Mouse (Mus musculus) lung, embryonic 14.5 days (tissue): ENCODE measurements around the gene Slc38a9. TPM values are rescaled to one million over a fixed set of nuclear protein-coding genes. Genes with fewer than 3 reads are reported as not detected.

Experiments
- ATAC-seq: fragments of 200-750 bp; cut with Nextera tagmentation; 2 replicates; pipeline ENCODE4 v1.8.0; 2017; ENCODE audit warnings: mild to moderate bottlenecking, moderate TSS enrichment, moderate library complexity; ENCODE audit not compliant: insufficient read depth
- DNase-seq: peaks from one replicate; pipeline ENCODE4 v3.0.0-alpha.2; 2015
- H3K27ac ChIP-seq: fragments of 300-500 bp; sonication (generic); 2 replicates; pipeline ENCODE4 v1.5.1; 2014; ENCODE audit warnings: low read depth, mild to moderate bottlenecking, moderate library complexity
- H3K27me3 ChIP-seq: fragments of 300-500 bp; sonication (generic); 2 replicates; pipeline ENCODE4 v1.6.1; 2014; ENCODE audit warnings: low read length, control low read depth; ENCODE audit not compliant: insufficient read depth
- H3K36me3 ChIP-seq: fragments of 300-500 bp; sonication (generic); 2 replicates; pipeline ENCODE4 v1.6.1; 2014; ENCODE audit warnings: control low read depth; ENCODE audit not compliant: insufficient read depth
- H3K4me1 ChIP-seq: fragments of 300-500 bp; sonication (generic); 2 replicates; pipeline ENCODE4 v1.6.1; 2014; ENCODE audit warnings: antibody characterized with exemption, control low read depth; ENCODE audit not compliant: insufficient read depth
- H3K4me2 ChIP-seq: fragments of 300-500 bp; sonication (generic); 2 replicates; pipeline ENCODE4 v1.6.1; 2014; ENCODE audit warnings: mild to moderate bottlenecking
- H3K4me3 ChIP-seq: fragments of 300-500 bp; sonication (generic); 2 replicates; pipeline ENCODE4 v1.5.1; 2014; ENCODE audit warnings: low read depth, low read length
- H3K9ac ChIP-seq: fragments of 300-500 bp; sonication (generic); 2 replicates; pipeline ENCODE4 v1.6.1; 2014
- H3K9me3 ChIP-seq: fragments of 300-500 bp; sonication (generic); 2 replicates; pipeline ENCODE4 v1.6.1; 2016; ENCODE audit warnings: low read depth, low read length, control low read depth
- CTCF ChIP-seq: IDR thresholded peaks from 2 replicates; pipeline ENCODE4 v1.5.1; 2016; ENCODE audit warnings: antibody characterized with exemption, low read depth
- WGBS: fragments of 180-500 bp; shearing (Covaris S2); extraction: QIAGEN DNeasy Blood & Tissue Kit; methylation state at CpG from one replicate; pipeline ENCODE4 v1.1.7; 2014; 5-methylcytosine and 5-hydroxymethylcytosine counted together
- polyA plus RNA-seq: library from polyadenylated mRNA; unstranded; fragments of >200 nt; fragmentation: Nextera tagmentation; extraction: Ambion mirVana; gene quantifications from 2 replicates; pipeline ENCODE4 v1.2.1, GENCODE M21; 2014

Slc38a9 gene
- polyA plus RNA-seq, 1 experiment from 2014 or later = 13.1 TPM

DNA sequence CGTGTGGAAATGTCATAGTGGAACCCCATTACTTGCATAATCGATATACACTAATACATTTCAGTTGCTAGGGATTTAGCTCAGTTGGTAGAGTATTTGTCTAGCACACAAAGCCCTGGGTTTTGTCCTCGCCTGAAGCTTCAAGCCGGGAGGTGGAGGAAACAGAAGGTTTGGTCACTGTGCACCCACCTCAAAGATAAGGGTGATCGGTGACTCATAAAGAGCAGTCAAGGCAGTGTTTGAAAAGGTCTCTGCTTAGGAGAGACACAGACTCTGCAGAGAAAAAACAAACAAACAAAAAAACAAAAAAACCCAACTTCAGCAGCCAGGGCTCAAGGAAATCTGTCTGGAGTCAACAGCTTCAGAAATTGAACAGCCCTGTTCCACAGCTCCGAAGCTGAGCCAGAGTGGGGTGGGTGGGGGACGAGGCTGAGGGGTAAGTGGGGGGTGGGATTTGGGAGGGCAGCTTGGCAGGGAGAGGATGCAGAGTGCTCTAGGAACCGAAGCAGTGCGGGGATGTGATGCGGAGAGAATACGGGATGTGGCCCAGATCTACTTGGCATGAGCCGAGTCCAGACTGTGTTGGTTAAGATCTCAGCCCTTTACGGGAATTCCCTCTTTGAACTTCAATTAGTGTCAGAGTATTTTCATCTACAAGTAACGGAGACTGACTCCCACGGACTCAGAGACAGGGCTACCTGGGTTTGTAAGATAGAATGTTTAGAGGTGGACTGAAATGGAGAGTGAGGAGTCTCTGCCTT, 99.4 kb downstream of the Slc38a9 start:
- Histone ChIP-seq H3K4me1 (peaks cover 16% of the 10 kb centered on the region), H3K4me2 (no peak overlapping the region), H3K27ac (no peak overlapping the region), H3K9me3 (no peaks in the 10 kb centered on the region), H3K9ac (no peak overlapping the region), H3K27me3 (no peaks in the 10 kb centered on the region), H3K36me3 (no peaks in the 10 kb centered on the region), H3K4me3 (no peak overlapping the region)
- TF ChIP-seq CTCF = no peak
- ATAC-seq = no peak
- 63% methylated on average over 15 of the region's 15 CpGs for WGBS
- no peak for DNase-seq

DNA sequence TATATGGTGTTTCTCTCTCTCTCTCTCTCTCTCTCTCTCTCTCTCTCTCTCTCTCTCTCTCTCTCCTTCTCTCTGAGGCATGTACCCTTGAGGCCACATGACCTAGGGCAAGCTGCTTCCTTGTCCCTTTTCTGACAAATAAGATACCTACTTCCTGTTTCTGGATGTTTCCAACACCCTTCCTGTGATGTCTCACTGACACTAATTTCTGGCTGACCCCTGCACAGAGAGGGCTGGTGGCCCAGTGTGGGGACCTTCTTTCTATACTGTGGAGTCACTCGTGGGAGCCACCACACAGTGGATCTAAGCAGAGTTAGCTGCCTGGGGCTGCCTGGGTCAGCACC, 100.0 kb downstream of the Slc38a9 start:
- WGBS = 28% methylated on average over 1 of the region's 1 CpGs

DNA sequence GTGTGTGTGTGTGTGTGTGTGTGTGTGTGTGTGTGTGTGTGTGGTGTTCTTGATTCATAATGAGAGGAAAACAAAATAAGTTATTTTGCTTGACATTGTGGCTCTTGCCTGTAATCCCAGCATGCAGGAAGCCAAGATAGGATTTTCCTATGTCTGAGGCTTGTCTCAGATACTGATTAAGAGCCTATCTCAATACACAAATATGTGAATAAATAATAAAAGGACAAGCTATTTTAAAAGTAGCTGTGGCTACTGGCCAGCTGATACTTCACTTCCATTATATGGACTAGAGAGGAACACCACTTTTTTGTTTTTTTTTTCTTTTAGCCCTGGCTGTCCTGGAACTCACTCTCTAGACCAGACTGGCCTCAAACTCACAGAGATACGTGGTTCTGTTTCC, 101.2 kb downstream of the Slc38a9 start:
- Histone ChIP-seq H3K36me3 (no peaks in the 10 kb centered on the region), H3K4me2 (no peak overlapping the region), H3K9ac (no peak overlapping the region), H3K9me3 (no peaks in the 10 kb centered on the region; the same call in 1 of the 2 replicates), H3K27ac (no peak overlapping the region), H3K4me3 (no peak overlapping the region), H3K4me1 (peaks cover 9% of the 10 kb centered on the region), H3K27me3 (no peaks in the 10 kb centered on the region)
- TF ChIP-seq CTCF = no peak
- 55% methylated on average over 1 of the region's 1 CpGs for WGBS
- no peak for DNase-seq
- no peak for ATAC-seq

More for the DNA sequence above, 100.0 kb downstream of the Slc38a9 start:
- H3K36me3 ChIP-seq = no peaks in the 10 kb centered on the region
- no peak overlapping the region for H3K4me2 ChIP-seq
- H3K9me3 ChIP-seq = no peaks in the 10 kb centered on the region
- no peaks in the 10 kb centered on the region for H3K27me3 ChIP-seq
- H3K9ac ChIP-seq = no peak overlapping the region
- no peak for DNase-seq
- no peak for TF ChIP-seq CTCF
- no peak overlapping the region for H3K27ac ChIP-seq
- peaks cover 16% of the 10 kb centered on the region for H3K4me1 ChIP-seq
- ATAC-seq = no peak
- H3K4me3 ChIP-seq = no peak overlapping the region

DNA sequence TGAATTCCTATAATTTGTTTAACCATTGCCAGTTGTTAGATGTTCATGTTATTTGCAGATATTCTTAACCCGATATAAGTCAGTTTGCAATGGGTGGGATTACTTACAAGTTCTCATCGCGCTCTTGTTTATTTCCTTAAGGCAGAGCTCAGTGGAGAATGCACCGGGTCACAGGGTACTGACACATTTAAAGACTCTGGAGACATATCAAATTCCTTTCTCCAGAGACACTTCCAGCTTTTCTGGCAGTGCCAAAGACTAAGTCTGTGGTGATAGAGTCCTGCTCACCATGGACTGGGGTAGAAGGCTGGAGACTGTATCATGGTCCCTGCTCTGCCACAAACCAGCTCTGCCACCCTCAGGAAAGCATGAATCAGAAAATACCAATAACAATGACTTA, 102.0 kb downstream of the Slc38a9 start:
- ATAC-seq (no peak), DNase-seq (peak; percentile 53)
- 39% methylated on average over 4 of the region's 4 CpGs for WGBS
- Histone ChIP-seq H3K27ac (no peak overlapping the region), H3K9me3 (peaks cover 7% of the 10 kb centered on the region), H3K36me3 (no peaks in the 10 kb centered on the region), H3K9ac (no peak overlapping the region), H3K4me2 (no peak overlapping the region), H3K4me3 (no peak overlapping the region), H3K4me1 (peaks cover 9% of the 10 kb centered on the region), H3K27me3 (no peaks in the 10 kb centered on the region)
- no peak for TF ChIP-seq CTCF

DNA sequence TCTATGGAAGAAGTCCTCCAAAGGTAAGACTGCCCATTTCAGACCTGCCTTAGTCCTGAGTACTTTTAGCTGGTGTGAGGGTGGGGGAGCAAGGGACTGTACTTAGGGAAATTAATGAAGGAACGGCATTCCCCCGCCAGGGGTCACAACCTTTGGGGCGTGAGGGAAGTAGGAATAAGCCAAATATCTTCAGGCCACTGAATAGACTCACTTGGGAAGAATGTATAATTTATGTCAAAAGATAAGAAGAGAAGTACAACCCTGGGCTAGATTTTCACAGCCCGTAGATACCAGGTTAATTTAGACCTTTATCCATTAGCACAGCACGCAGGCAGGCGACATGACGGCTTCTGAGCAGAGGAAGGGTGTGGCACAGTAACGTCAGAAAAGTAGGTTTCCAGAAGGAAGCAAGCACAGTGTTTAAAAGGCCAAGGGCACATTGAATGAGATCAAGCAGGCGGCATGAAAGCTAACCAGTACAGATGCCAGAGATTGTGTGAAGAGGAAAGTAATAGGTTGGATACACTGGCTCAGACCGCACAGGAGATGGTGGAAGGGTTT, 103.1 kb downstream of the Slc38a9 start:
- peaks cover 9% of the 10 kb centered on the region for H3K4me1 ChIP-seq
- H3K27me3 ChIP-seq = no peaks in the 10 kb centered on the region
- H3K4me3 ChIP-seq = no peak overlapping the region
- WGBS = 55% methylated on average over 10 of the region's 10 CpGs
- DNase-seq (no peak), ATAC-seq (peak; percentile 21; the same call in 1 of the 2 replicates)
- no peaks in the 10 kb centered on the region for H3K36me3 ChIP-seq
- no peak overlapping the region for H3K4me2 ChIP-seq
- H3K9ac ChIP-seq = no peak overlapping the region
- peaks cover 13% of the 10 kb centered on the region for H3K9me3 ChIP-seq
- H3K27ac ChIP-seq = no peak overlapping the region
- TF ChIP-seq CTCF = no peak

DNA sequence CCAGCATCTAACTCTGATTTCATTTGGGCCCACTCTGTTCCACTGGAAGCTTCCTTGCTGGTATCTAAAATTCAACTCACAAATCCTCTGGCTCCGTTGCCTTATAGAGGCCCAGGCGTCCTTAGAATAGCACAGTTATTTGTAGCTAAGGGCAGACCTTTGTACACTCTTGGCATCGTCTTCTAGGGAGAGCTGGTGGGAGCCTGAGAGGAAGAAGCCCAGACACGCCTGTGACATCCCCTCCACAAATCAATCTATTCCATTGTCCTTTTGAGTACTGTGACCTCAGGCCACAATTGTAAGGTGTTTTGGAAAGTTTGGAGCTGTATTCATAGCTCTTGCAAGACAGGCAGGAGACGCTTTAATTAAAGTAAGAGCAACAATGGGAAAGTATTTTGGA, 104.0 kb downstream of the Slc38a9 start:
- DNase-seq (no peak), ATAC-seq (no peak)
- H3K36me3 ChIP-seq = no peaks in the 10 kb centered on the region
- H3K9ac ChIP-seq = no peak overlapping the region
- WGBS = 68% methylated on average over 5 of the region's 5 CpGs
- H3K27me3 ChIP-seq = no peaks in the 10 kb centered on the region
- peaks cover 13% of the 10 kb centered on the region for H3K9me3 ChIP-seq
- TF ChIP-seq CTCF = no peak
- H3K4me1 ChIP-seq = peaks cover 9% of the 10 kb centered on the region
- H3K4me3 ChIP-seq = no peak overlapping the region
- H3K27ac ChIP-seq = no peak overlapping the region
- no peak overlapping the region for H3K4me2 ChIP-seq

DNA sequence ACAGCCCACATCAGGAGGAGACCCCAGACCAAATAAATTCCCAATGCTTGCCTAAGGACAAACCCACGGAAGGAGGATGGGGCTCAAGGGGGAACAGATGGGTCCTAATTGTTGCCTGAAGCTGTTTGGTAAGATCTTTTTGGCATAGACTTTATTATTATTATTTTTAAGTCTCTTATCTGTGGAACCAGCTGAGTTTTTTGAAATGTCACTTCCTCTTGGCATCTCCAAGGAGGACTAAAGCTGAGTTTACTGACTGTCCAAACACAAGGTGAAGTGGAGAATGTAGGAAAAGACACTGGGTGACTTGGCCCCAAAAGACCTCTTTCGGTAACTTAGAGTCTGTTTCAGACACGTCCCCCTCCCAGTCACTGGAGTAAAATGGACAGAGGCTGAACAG, 105.1 kb downstream of the Slc38a9 start:
- Histone ChIP-seq H3K27me3 (no peaks in the 10 kb centered on the region), H3K4me2 (no peak overlapping the region), H3K4me1 (peaks cover 9% of the 10 kb centered on the region), H3K36me3 (no peaks in the 10 kb centered on the region), H3K9ac (no peak overlapping the region), H3K9me3 (peaks cover 13% of the 10 kb centered on the region), H3K27ac (no peak overlapping the region), H3K4me3 (no peak overlapping the region)
- ATAC-seq (no peak), DNase-seq (no peak)
- WGBS = 80% methylated on average over 3 of the region's 3 CpGs
- TF ChIP-seq CTCF = no peak
